Mouse (Mus musculus) right cerebral cortex, postnatal 36 days (tissue): Measurements from ENCODE around the gene Cryzl2.

Experiments
- DNase-seq, 2 experiments: peaks; one replicate each; pipeline ENCODE4 v3.0.0; 2022; ENCODE audit warnings: low spot score in 2 of 2, mixed read lengths in 1 of 2

Gene Cryzl2

DNA sequence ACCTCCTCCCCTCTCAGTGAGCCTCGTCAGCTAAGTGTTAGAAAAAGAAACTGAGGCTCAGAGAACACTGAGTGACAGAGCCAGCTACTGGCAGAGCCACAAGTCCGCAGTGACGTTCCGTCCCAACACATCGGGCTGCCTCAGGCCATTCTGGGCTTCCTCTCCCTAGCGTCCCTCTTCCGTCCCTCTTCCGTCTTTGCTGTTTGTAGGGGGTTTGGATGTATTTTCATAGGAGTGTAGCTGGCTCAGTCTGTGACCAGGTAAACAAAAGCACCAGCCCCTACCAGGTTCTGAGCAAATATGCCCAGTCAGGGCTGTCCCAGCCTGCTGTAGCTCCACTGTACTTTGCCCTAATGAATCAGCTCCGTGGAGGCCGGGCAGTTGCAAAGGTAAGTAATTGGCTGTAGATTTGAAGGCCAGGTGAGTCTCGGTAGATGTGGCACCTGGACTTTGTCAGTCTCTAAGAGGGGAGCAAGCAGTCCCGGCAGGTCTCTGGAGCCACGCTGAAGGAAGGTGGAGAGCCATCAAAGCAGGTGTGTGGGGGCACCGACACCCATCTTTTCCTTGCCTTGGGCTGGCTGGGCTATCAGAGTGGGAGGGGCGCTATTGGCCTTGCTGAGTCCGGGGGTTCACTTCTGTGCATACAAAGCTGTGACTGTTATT lies 67.4 kb downstream of the Cryzl2 start:
- DNase-seq: no peak

DNA sequence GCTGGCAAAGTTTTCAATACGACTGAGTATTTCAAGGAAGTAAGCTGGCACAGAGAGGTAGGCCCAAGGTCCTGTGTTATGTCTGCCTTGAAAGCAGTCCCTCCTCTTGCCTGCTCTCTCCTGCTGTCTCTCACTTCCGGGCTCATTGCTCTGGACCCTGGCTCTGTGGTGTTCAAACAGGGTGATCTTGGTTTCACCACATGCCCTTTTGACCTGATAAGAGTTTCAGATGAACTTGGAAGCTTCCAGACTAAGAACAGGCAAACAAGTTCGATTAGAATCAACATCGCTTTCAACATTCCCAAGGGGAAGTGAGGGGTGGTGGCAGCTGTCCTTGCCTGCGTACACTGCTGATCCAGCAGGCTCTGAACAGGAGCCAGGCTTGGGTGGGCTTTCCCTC lies 68.2 kb downstream of the Cryzl2 start:
- DNase-seq: no peak

DNA sequence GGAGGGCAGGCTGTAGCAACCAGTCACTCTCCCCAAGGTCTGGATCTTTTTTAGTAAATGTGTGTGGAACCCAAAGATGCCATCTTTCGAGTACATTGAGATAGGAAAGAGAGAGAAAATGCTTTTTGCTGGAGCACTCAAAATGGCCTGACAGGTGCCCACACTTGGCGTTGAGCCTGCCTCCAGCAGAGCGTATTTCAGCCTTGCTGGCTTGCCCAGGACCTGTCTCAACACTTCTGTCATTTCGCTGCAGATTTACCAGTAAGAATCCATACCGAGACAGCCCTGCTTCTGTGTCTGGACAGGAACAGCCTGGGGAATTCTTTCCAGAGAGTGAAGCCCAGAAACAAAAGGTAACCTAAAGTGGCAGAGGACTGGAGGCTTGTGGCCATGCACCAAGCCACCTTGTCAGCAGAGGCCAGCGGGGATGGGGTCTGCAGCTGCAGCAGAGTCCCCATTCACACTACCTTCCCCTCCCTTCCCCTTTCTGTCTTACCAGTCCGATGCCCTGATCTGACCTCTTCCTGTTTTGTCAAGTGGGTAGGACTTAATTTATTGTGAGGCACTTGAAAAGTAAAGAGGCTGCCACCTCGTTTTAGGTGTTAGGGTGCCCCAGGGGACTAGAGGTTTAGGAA lies 74.6 kb downstream of the Cryzl2 start:
- DNase-seq: no peak

DNA sequence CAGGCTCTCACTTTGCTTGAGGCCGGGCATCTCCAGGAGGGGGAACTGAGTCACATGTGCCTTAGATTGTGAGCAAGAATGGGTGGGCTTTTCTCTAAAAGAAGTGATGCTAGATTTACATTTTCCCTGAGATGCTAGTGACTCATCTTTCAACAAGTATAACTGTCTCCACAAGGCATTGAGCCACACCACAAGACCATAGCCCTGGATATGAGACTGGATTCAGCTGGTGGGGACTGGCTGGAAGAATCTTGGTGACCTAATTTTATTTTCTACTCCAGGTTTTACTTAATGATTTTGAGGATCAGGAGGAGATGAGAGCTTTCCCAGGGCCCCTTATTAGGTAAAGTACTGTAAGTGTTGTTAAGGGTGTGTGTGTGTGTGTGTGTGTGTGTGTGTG lies 77.2 kb downstream of the Cryzl2 start:
- no peak for DNase-seq

DNA sequence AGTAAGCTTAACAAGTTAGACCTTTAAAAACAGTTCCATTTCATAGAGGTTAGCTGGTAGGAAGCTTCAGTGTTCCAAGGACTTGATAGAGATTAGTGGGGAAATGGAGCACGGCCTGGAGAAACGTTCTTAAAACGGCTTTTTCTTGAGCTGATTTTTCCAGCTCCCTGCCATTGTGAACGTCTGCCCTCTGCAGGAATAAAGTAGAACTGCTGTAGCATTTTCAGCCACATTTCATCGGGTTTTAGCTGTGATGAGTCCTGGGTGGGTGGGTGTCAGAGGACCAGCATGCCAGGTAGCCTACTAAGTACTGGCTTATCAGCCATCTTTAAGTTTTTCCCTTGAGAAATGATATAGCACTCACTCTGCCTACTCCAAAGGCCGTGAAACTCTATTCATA lies 78.1 kb downstream of the Cryzl2 start:
- no peak for DNase-seq

DNA sequence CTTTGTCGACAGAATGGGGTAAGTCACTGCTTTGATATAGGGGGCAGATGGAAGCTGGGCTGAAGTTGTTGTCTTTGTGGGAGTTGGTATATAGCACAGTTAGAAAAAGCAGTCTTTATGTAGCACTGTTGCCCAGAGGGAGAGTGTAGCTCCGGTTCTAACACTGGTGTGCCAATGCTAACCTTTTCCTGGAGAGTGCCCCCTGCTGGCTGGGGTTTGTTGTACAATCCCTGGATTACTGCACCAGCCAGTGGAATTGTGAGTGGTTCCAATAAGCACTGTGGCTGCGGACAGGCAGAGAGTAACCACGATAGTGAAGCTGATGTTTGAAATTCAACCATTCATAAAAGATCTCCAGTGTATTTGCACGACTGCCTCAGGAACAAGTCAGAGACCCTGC lies 79.3 kb downstream of the Cryzl2 start:
- no peak for DNase-seq
